Mouse (Mus musculus): ENCODE results near the gene Yod1. TPM values are rescaled to one million over a fixed set of nuclear protein-coding genes. Genes with fewer than 3 reads are reported as not detected.

The Yod1 gene
- 17.3 TPM for polyA plus RNA-seq (2014; fragmentation: Illumina TruSeq; extraction: RNeasy Lipid Tissue Mini Kit (QIAGEN cat#74804); ENCODE audit: low read depth, low replicate concordance)

DNA sequence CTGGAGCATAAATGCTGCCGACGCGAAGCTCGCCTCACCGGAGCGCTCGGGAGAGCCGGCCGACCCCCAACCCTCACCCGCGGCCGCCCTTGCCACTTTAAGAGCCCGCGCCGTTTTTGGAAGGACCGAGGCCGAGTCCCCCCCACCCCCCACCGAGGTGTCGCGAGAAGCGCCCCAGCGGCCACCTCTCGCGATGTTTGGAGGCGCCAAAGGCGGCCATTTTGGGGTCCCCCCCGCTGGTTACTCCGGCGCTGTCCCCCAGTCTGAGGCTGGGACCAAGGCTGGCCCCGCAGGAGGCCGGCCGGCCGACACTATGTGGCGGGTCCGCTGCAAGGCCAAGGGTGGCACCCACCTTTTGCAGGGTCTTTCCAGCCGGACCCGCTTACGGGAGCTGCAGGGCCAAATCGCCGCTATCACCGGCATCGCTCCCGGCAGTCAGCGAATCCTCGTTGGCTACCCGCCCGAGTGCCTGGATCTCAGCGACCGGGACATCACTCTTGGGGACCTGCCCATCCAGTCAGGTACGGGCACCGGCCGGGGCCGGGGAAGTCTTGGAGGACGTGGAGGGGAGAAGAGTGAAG is at the start of gene Yod1:
Gene Yod1 (plus strand): TSS at position 37 of the 581 bp plus-strand sequence.

DNA sequence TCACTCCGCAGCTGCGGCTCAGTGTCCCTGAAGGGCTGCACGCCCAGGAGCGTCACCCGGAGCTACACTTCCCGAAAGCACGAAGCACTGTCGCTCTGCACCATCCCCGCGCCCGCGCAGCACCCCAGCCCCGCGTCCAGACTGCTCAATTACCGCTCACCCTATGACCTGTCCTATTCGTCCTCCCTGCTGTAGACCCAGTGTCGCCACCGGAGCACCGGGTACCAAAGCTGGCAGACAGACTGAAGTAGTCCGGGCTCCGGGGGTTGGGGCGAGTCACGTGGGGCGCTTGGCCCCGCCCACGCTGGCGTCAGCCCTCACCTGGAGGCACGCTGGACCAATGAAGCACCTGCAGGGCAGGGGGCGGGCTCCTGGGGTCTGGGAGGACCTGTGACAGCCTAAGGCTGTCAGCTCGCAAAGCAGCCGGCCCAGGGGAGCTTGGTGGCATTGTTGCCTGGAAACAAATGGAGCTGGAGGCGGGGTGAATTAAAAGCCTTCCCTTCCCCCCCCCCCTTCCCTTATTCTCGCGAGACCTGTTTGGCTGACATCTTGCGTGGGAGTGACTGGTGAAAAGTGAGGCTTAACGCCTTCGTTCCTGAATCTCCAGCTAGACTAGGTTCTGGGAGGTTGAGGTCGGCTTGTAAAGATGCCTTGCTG is 1.4 kb upstream of the Yod1 start, which contains the start of gene Gm29427:
Gene Gm29427 (minus strand): TSS at position 239 of the 657 bp plus-strand sequence.

DNA sequence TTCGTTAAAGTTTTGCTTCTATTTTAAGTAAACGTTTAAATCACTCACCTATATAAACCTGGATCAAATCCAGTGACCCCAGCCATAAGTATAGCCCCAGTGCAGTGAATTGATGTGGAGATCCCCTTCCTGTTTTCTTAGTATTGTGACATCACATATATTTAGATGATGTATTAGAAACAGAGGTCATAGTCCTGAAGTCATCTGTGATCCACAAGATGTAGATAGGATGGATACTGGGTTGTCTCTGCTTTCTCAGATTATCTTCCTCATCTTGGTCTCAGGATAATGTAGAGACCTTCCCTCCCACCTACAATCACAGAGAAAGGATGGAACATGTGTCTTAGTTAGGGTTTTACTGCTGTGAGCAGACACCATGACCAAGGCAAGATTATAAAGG is 12.0 kb downstream of the Yod1 start, which contains the start of gene Pfkfb2:
Gene Pfkfb2 (minus strand): TSS at position 101 of the 400 bp plus-strand sequence.

DNA sequence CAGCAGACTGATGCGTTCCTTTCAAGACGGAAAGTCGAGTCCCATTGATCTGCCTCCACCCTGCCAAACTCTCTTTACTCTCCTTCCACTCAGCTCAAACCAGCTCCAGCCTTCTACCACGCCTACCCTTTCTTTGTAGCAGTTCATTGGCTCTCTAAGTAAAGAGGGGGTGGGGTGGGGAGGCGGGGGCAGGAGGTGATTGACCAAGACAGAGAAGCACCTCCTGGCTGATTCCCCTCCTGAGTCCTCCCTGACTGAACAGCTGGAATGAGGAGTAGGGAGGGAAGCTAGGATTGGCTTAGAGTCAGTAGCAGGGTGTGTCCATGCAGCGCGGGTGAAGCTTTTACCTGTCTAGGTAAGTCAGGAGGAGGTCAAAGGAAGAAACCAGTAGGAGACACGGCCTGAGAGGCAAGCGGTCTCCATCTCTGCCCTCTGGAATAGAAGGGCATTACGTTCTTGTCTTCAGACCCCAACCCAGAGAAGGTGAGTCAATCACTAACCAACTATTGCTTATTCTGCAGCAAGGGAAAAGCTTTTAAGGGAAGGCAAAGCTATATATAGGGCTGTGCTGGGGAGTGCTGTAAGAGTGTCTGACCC is 14.7 kb downstream of the Yod1 start, which contains the start of gene AA986860:
Gene AA986860 (plus strand): TSS at position 236 of the 597 bp plus-strand sequence.

Other genes starting within 250 kb of the Yod1 start
- gene Zp3r, start 87.7 kb upstream of the Yod1 start, polyA plus RNA-seq (2014; fragmentation: Illumina TruSeq; extraction: RNeasy Lipid Tissue Mini Kit (QIAGEN cat#74804); ENCODE audit: low read depth, low replicate concordance), result not detected
- 17.3 TPM for gene C4bp, start 55.7 kb upstream of the Yod1 start, polyA plus RNA-seq (2014; fragmentation: Illumina TruSeq; extraction: RNeasy Lipid Tissue Mini Kit (QIAGEN cat#74804); ENCODE audit: low read depth, low replicate concordance)
- 1.4 TPM for gene Gm29427, start 1.5 kb upstream of the Yod1 start, polyA plus RNA-seq (2014; fragmentation: Illumina TruSeq; extraction: RNeasy Lipid Tissue Mini Kit (QIAGEN cat#74804); ENCODE audit: low read depth, low replicate concordance)
- gene Pfkfb2, start 11.9 kb downstream of the Yod1 start, polyA plus RNA-seq (2014; fragmentation: Illumina TruSeq; extraction: RNeasy Lipid Tissue Mini Kit (QIAGEN cat#74804); ENCODE audit: low read depth, low replicate concordance), result 46.4 TPM
- gene AA986860, start 14.6 kb downstream of the Yod1 start, polyA plus RNA-seq (2014; fragmentation: Illumina TruSeq; extraction: RNeasy Lipid Tissue Mini Kit (QIAGEN cat#74804); ENCODE audit: low read depth, low replicate concordance), result 4.5 TPM
- gene Fcamr, start 83.6 kb downstream of the Yod1 start, polyA plus RNA-seq (2014; fragmentation: Illumina TruSeq; extraction: RNeasy Lipid Tissue Mini Kit (QIAGEN cat#74804); ENCODE audit: low read depth, low replicate concordance), result 0.73 TPM
- 2,676 TPM for gene Pigr, start 109.4 kb downstream of the Yod1 start, polyA plus RNA-seq (2014; fragmentation: Illumina TruSeq; extraction: RNeasy Lipid Tissue Mini Kit (QIAGEN cat#74804); ENCODE audit: low read depth, low replicate concordance)
- gene Fcmr, start 148.3 kb downstream of the Yod1 start, polyA plus RNA-seq (2014; fragmentation: Illumina TruSeq; extraction: RNeasy Lipid Tissue Mini Kit (QIAGEN cat#74804); ENCODE audit: low read depth, low replicate concordance), result 8.6 TPM
- not detected for gene Il24, start 170.1 kb downstream of the Yod1 start, polyA plus RNA-seq (2014; fragmentation: Illumina TruSeq; extraction: RNeasy Lipid Tissue Mini Kit (QIAGEN cat#74804); ENCODE audit: low read depth, low replicate concordance)
- gene Il20, start 194.1 kb downstream of the Yod1 start, polyA plus RNA-seq (2014; fragmentation: Illumina TruSeq; extraction: RNeasy Lipid Tissue Mini Kit (QIAGEN cat#74804); ENCODE audit: low read depth, low replicate concordance), result not detected
- gene Il19, start 222.8 kb downstream of the Yod1 start, polyA plus RNA-seq (2014; fragmentation: Illumina TruSeq; extraction: RNeasy Lipid Tissue Mini Kit (QIAGEN cat#74804); ENCODE audit: low read depth, low replicate concordance), result not detected

All from sigmoid colon, adult 10 weeks (tissue).